Mouse (Mus musculus): ENCODE data around the gene Col6a4.

GRCm38 (mm10) chr9:105971351-105971894 lies 125.2 kb downstream of the Col6a4 start:
- TF ChIP-seq CTCF (IDR thresholded peaks at IDR 0.05; ENCODE audit: borderline replicate concordance, extremely low read depth, insufficient read depth, insufficient read length) (no peak), POLR2A (IDR thresholded peaks at IDR 0.05; ENCODE audit: borderline replicate concordance, extremely low read depth, insufficient read depth, insufficient read length, poor library complexity, severe bottlenecking) (no peak)

All from brain, embryonic 14.5 days (tissue).